Mouse (Mus musculus) left cerebral cortex, postnatal 10 days (tissue): ENCODE measurements at regions not wholly inside any gene's neighbourhood (a gene's known extent, or its start where the extent isn't known, plus 50 kb on each side); places are given as distances from the start of the nearest gene placed in this dataset.

ENCODE experiments used
- DNase-seq, 2 experiments: peaks; one replicate each; pipeline ENCODE4 v3.0.0; 2021 to 2022; ENCODE audit warnings: low spot score in 2 of 2, mixed read lengths in 1 of 2; ENCODE audit errors: extremely low spot score in 1 of 2
- intact Hi-C: fragments of 180-260 bp; cut with DNase I; formaldehyde crosslinking; loops from one replicate; pipeline ENCODE4 v1.15.1; 2025

- DNase-seq, result peak in 1 of 2 experiments; percentile 26
- intact Hi-C loops, result no loop called here
These were observed 53.4 kb downstream of the Rpl37a start for GRCm38 (mm10) chr1:72764522-72764921.

DNA sequence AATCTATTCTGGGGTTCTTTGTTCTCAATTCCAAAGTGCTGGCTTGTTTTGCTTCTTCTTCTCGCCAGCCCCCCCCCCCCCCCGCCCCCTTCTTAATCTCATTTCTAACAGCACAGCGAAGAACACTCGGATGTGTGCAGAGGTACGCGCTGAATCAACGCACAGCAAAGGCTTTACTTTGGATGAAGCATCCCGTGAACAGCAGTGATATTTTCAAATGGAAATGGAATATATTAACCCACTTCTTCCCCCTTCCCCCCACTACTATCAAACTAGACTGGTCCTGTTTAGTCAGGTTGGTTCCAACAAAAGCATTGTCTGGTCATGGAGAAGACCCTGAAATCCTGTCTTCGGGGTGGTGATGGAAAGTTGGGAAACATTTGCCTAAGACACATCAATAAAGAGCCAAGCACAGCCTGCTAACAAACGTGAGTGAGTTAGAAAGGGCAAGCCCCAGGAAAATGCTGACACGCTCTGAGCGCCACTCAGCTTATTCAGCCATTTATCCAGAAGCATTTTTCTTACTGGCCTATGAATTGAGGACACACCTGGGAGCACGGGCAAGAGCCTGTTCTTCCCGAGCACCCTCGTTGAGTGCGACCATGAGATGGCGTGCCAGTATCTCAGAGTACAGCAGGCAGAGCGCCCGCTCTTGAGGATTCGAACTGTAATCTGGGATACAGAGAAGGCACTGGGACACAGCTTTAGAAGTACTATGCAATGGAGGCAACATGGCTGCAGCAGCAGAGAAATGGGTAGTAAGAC lies 54.1 kb downstream of the Rpl37a start:
- no peak for DNase-seq
- intact Hi-C loops, result no loop called here

GRCm38 (mm10) chr1:72769428-72769827 lies 54.9 kb upstream of the Igfbp2 start:
- intact Hi-C loops, result no loop called here
- no peak for DNase-seq

GRCm38 (mm10) chr1:72772708-72773107 lies 51.6 kb upstream of the Igfbp2 start:
- no peak for DNase-seq
- intact Hi-C loops, result no loop called here

- intact Hi-C loops, result no loop called here
These were observed 51.1 kb upstream of the Igfbp2 start for GRCm38 (mm10) chr1:72773234-72773633.

More at GRCm38 (mm10) chr1:72773234-72773633, 51.1 kb upstream of the Igfbp2 start:
- DNase-seq, result no peak
